Mouse (Mus musculus): ENCODE data around the gene Chil1.

DNA sequence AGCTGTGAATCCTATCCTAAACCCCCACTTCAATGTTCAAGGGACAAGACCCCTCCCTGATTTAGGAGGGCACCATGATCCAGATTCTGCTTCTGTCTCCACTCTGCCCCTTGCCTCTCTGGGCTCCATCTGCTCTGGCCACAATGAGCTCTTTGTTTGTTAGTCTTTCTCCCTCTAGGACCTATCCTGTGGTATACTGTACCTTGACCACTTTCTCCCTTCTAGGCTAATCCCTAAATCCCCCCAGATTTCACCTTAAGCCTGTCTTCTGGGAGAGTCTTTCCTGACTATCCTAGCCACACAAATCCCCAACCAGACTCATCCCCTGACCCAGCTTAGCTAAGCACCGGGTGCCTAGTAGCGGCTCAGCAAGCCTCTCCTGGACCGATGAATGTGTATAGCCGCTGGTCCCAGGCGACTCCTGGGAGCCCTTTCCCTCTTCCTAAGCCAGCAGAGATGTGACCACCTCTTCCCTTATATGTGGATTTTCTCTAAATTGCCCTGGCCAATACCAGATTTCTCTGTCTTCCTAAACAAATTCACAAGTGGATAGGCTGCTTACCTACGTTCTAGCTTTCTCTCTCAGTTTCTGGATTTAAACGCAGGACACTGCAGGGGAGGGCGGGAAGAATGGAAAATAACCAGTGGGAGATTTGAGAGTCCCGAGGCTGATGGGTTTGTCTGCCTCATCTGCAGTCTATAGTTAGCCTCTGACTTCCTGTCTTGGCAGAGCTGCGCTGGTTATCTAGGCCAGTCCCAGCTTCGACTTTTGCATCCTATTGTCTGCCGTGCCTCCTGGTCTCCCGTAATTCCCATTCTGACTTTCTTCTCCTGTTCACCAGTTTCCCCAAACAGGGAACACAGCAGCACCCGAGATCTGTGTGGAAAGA, 14.3 kb upstream of the Chil1 start:
- TF ChIP-seq POLR2A (IDR thresholded peaks at IDR 0.05; ENCODE audit: insufficient read length, low read depth): no peak
- no peak for TF ChIP-seq E2F4 (IDR thresholded peaks at IDR 0.05; ENCODE audit: insufficient read depth)
- no peak for TF ChIP-seq CEBPB (IDR thresholded peaks at IDR 0.05; ENCODE audit: insufficient read depth, poor library complexity, severe bottlenecking)
- no peak for TF ChIP-seq USF1 (IDR thresholded peaks at IDR 0.05; ENCODE audit: low read depth)
- no peak for TF ChIP-seq SRF (IDR thresholded peaks at IDR 0.05; ENCODE audit: control insufficient read depth, insufficient read length, low read depth)
- TF ChIP-seq TCF12 (IDR thresholded peaks at IDR 0.05; ENCODE audit: insufficient read depth, poor library complexity, severe bottlenecking): no peak
- no peak for TF ChIP-seq MAX (IDR thresholded peaks at IDR 0.05; ENCODE audit: low read depth)
- no peak for TF ChIP-seq MYOD1 (IDR thresholded peaks at IDR 0.05; ENCODE audit: control insufficient read depth in 1 of 3, insufficient read length in 2 of 3, low read depth in 2 of 3)
- TF ChIP-seq POLR2AphosphoS2 (IDR thresholded peaks at IDR 0.05; ENCODE audit: insufficient read length, low read depth): no peak
- no peak for TF ChIP-seq MYOG (IDR thresholded peaks at IDR 0.05; ENCODE audit: control insufficient read depth in 1 of 3, insufficient read depth in 1 of 3, insufficient read length in 2 of 3, low read depth in 2 of 3)
- TF ChIP-seq TCF3 (IDR thresholded peaks at IDR 0.05; ENCODE audit: insufficient read length, low read depth): no peak
- no peak for TF ChIP-seq REST (IDR thresholded peaks at IDR 0.05; ENCODE audit: insufficient read depth, insufficient read length)

All from myocyte (in vitro differentiated cells).